Mouse (Mus musculus): ENCODE measurements around the gene Olfr2. TPM values are rescaled to one million over a fixed set of nuclear protein-coding genes. Genes with fewer than 3 reads are reported as not detected.
A peak's percentile ranks its signal among the peaks of the same experiment; 100 is the strongest.

The Olfr2 gene
- not detected in 2 replicates for polyA plus RNA-seq (2014; fragmentation: Nextera tagmentation; extraction: Ambion mirVana)

DNA sequence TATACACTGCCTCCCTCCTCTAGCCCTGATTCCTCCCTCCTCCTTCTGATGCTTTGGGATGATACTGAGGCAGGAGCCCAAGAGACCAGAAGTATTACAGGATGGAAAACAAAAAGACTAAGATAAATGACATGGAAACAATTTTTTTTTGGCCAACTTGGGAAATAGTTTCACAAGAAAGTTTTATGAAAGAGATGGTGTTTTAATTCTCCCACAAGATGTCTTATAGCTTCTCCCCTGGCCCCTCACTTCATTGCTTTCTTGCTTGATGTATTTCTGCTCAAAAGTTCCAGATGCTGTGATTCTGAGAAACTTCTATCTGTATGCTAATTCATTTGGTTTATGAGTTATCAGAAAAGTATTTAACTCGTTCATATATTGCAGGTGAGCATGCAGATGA, at the start of gene Olfr2:
TSS of gene Olfr2 (minus strand) at position 101 of the 400 bp plus-strand sequence.
- no peak within 1 kb of the TSS for H3K4me2 ChIP-seq (replicated peaks)
- H3K27me3 ChIP-seq (ENCODE audit: control insufficient read depth, insufficient read depth, low read length): no peaks in the 10 kb centered on the region
- no peak within 1 kb of the TSS for H3K4me3 ChIP-seq (replicated peaks; ENCODE audit: low read length)
- no peak within 1 kb of the TSS for H3K27ac ChIP-seq
- H3K36me3 ChIP-seq (replicated peaks; ENCODE audit: control insufficient read depth, insufficient read depth): no peaks in the 10 kb centered on the region
- DNase-seq (ENCODE audit: low spot score) (no peak), ATAC-seq (ENCODE audit: low FRiP score) (no peak)
- H3K4me1 ChIP-seq (replicated peaks; ENCODE audit: control insufficient read depth, insufficient read depth, low read length): no peaks in the 10 kb centered on the region
- no peaks in the 10 kb centered on the region for H3K9me3 ChIP-seq (ENCODE audit: control insufficient read depth, low read length)
- H3K9ac ChIP-seq: no peak within 1 kb of the TSS
- WGBS: 60% methylated on average over 1 of the region's 1 CpGs

DNA sequence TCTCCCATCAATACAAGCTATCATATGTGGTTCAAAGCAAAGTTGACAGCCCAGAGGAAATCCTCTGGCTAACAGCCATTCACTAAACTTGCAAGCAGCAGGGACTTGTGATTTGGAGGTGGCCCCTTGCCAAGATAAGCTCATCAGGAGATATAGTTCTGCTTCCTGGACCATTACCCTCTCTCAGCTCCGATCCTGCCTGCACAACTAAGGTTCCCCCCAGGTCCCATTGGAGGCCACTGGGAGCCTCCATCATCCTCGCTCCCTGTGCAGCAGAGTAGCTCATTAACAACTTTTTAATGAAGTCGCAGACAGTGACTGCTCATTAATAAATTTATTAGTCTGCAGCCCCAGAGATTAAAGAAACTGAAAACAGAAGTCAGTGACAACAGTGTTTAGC, 41.7 kb upstream of the Olfr2 start:
- Histone ChIP-seq H3K27me3 (ENCODE audit: control insufficient read depth, insufficient read depth, low read length) (no peaks in the 10 kb centered on the region), H3K9ac (no peak overlapping the region), H3K36me3 (replicated peaks; ENCODE audit: control insufficient read depth, insufficient read depth) (no peaks in the 10 kb centered on the region), H3K4me3 (replicated peaks; ENCODE audit: low read length) (no peak overlapping the region), H3K9me3 (ENCODE audit: control insufficient read depth, low read length) (no peaks in the 10 kb centered on the region), H3K27ac (no peak overlapping the region), H3K4me2 (replicated peaks) (no peak overlapping the region), H3K4me1 (replicated peaks; ENCODE audit: control insufficient read depth, insufficient read depth, low read length) (no peaks in the 10 kb centered on the region)
- DNase-seq (ENCODE audit: low spot score) (no peak), ATAC-seq (ENCODE audit: low FRiP score) (peak; percentile 27; the same call in 1 of the 2 replicates)
- WGBS: 50% methylated on average over 3 of the region's 3 CpGs

DNA sequence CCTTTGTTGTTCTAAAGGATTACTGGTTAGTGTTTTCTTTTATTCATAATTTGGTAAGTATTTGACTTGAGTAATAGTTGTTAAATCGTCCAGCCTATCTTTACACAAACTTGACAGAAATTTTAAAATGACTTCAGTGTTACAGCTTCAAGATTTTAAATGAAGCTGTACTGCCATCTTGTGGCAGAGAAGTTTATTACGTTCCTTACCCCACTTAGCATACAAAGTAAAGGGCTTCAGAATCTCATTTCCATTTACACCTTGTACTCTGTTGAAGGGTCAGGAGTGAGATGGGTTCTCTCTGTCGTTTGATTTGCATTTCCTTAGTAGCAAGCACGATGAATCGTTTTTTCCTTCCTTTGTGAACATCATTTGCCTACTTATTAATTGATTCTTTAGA, 40.0 kb upstream of the Olfr2 start:
- no peaks in the 10 kb centered on the region for H3K27me3 ChIP-seq (ENCODE audit: control insufficient read depth, insufficient read depth, low read length)
- H3K27ac ChIP-seq: no peak overlapping the region
- H3K9me3 ChIP-seq (ENCODE audit: control insufficient read depth, low read length): no peaks in the 10 kb centered on the region
- H3K36me3 ChIP-seq (replicated peaks; ENCODE audit: control insufficient read depth, insufficient read depth): no peaks in the 10 kb centered on the region
- 8% methylated on average over 5 of the region's 5 CpGs for WGBS
- H3K4me3 ChIP-seq (replicated peaks; ENCODE audit: low read length): no peak overlapping the region
- no peak overlapping the region for H3K4me2 ChIP-seq (replicated peaks)
- H3K9ac ChIP-seq: no peak overlapping the region
- DNase-seq (ENCODE audit: low spot score) (peak; percentile 91), ATAC-seq (ENCODE audit: low FRiP score) (peak; percentile 64; the same call in 1 of the 2 replicates)
- H3K4me1 ChIP-seq (replicated peaks; ENCODE audit: control insufficient read depth, insufficient read depth, low read length): no peaks in the 10 kb centered on the region

GRCm38 (mm10) chr7:107044407-107044806, 38.5 kb upstream of the Olfr2 start:
- no peaks in the 10 kb centered on the region for H3K9me3 ChIP-seq (ENCODE audit: control insufficient read depth, low read length)
- no peak overlapping the region for H3K4me2 ChIP-seq (replicated peaks)
- no peaks in the 10 kb centered on the region for H3K27me3 ChIP-seq (ENCODE audit: control insufficient read depth, insufficient read depth, low read length)
- 92% methylated on average over 1 of the region's 1 CpGs for WGBS
- no peak overlapping the region for H3K9ac ChIP-seq
- no peaks in the 10 kb centered on the region for H3K4me1 ChIP-seq (replicated peaks; ENCODE audit: control insufficient read depth, insufficient read depth, low read length)
- DNase-seq (ENCODE audit: low spot score) (no peak), ATAC-seq (ENCODE audit: low FRiP score) (no peak)
- H3K4me3 ChIP-seq (replicated peaks; ENCODE audit: low read length): no peak overlapping the region
- H3K36me3 ChIP-seq (replicated peaks; ENCODE audit: control insufficient read depth, insufficient read depth): no peaks in the 10 kb centered on the region
- no peak overlapping the region for H3K27ac ChIP-seq

- WGBS: 92% methylated on average over 3 of the region's 3 CpGs
- Histone ChIP-seq H3K9me3 (ENCODE audit: control insufficient read depth, low read length) (no peaks in the 10 kb centered on the region), H3K27me3 (ENCODE audit: control insufficient read depth, insufficient read depth, low read length) (no peaks in the 10 kb centered on the region), H3K27ac (no peak overlapping the region), H3K4me1 (replicated peaks; ENCODE audit: control insufficient read depth, insufficient read depth, low read length) (no peaks in the 10 kb centered on the region), H3K36me3 (replicated peaks; ENCODE audit: control insufficient read depth, insufficient read depth) (no peaks in the 10 kb centered on the region), H3K9ac (no peak overlapping the region), H3K4me2 (replicated peaks) (no peak overlapping the region), H3K4me3 (replicated peaks; ENCODE audit: low read length) (no peak overlapping the region)
- ATAC-seq (ENCODE audit: low FRiP score) (no peak), DNase-seq (ENCODE audit: low spot score) (no peak)
Observed at GRCm38 (mm10) chr7:107043136-107043535, 37.3 kb upstream of the Olfr2 start.

GRCm38 (mm10) chr7:107039934-107040563, 34.2 kb upstream of the Olfr2 start:
- no peaks in the 10 kb centered on the region for H3K27me3 ChIP-seq (ENCODE audit: control insufficient read depth, insufficient read depth, low read length)
- WGBS: 76% methylated on average over 2 of the region's 2 CpGs
- no peak overlapping the region for H3K4me3 ChIP-seq (replicated peaks; ENCODE audit: low read length)
- ATAC-seq (ENCODE audit: low FRiP score): no peak
- H3K9me3 ChIP-seq (ENCODE audit: control insufficient read depth, low read length): no peaks in the 10 kb centered on the region
- H3K36me3 ChIP-seq (replicated peaks; ENCODE audit: control insufficient read depth, insufficient read depth): no peaks in the 10 kb centered on the region
- H3K27ac ChIP-seq: no peak overlapping the region
- no peak overlapping the region for H3K4me2 ChIP-seq (replicated peaks)
- no peak overlapping the region for H3K9ac ChIP-seq
- no peak for DNase-seq (ENCODE audit: low spot score)
- no peaks in the 10 kb centered on the region for H3K4me1 ChIP-seq (replicated peaks; ENCODE audit: control insufficient read depth, insufficient read depth, low read length)

DNA sequence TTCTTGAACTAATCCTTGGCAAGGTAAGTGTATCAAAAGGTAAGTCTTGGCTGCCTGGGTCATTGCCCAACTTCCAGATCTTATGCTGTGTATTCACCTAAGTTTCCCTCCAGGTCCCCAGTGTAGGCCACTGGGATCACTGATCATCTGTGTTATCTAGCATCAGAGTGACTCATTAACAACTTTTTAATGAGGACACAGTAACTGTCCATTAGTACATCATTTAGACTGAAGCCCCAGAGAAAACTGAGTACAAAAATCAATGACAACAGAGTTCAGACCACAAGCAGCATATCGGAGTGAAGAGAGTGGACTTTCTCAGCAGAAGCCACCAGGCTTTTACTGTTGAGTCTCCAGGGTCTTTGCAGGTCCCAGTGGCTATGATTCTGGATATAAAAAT, 25.0 kb upstream of the Olfr2 start, which contains the start of gene Olfr713:
TSS of gene Olfr713 (plus strand) at position 301 of the 400 bp plus-strand sequence.
- Histone ChIP-seq H3K27ac (no peak within 1 kb of the TSS), H3K4me1 (replicated peaks; ENCODE audit: control insufficient read depth, insufficient read depth, low read length) (no peaks in the 10 kb centered on the region), H3K27me3 (ENCODE audit: control insufficient read depth, insufficient read depth, low read length) (no peaks in the 10 kb centered on the region), H3K9ac (no peak within 1 kb of the TSS), H3K4me3 (replicated peaks; ENCODE audit: low read length) (no peak within 1 kb of the TSS), H3K36me3 (replicated peaks; ENCODE audit: control insufficient read depth, insufficient read depth) (no peaks in the 10 kb centered on the region), H3K9me3 (ENCODE audit: control insufficient read depth, low read length) (no peaks in the 10 kb centered on the region), H3K4me2 (replicated peaks) (no peak within 1 kb of the TSS)
- ATAC-seq (ENCODE audit: low FRiP score) (no peak), DNase-seq (ENCODE audit: low spot score) (no peak)
- 87% methylated on average over 1 of the region's 1 CpGs for WGBS

DNA sequence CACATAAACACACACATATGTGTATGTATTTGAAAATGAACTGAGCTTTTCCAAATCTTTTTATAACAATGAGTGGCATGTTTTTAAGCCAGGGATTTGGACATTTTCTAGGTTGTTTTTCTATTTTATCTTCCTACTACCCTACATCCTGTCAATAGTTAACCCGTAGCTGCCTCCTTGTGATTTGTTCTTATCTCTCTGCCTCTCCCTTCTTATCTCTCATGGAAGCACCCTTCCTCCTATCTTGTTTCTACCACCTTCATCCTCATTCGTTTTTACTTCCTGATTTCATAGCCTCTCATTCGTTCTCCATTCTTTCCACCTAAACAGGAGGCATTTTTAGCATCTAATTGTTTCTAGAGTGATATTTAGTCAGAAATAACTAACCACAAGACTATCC, 1.7 kb downstream of the Olfr2 start:
- 75% methylated on average over 3 of the region's 3 CpGs for WGBS
- no peaks in the 10 kb centered on the region for H3K36me3 ChIP-seq (replicated peaks; ENCODE audit: control insufficient read depth, insufficient read depth)
- no peak overlapping the region for H3K4me3 ChIP-seq (replicated peaks; ENCODE audit: low read length)
- H3K27me3 ChIP-seq (ENCODE audit: control insufficient read depth, insufficient read depth, low read length): no peaks in the 10 kb centered on the region
- H3K4me2 ChIP-seq (replicated peaks): no peak overlapping the region
- DNase-seq (ENCODE audit: low spot score): no peak
- ATAC-seq (ENCODE audit: low FRiP score): no peak
- H3K4me1 ChIP-seq (replicated peaks; ENCODE audit: control insufficient read depth, insufficient read depth, low read length): no peaks in the 10 kb centered on the region
- no peak overlapping the region for H3K9ac ChIP-seq
- no peaks in the 10 kb centered on the region for H3K9me3 ChIP-seq (ENCODE audit: control insufficient read depth, low read length)
- H3K27ac ChIP-seq: no peak overlapping the region

DNA sequence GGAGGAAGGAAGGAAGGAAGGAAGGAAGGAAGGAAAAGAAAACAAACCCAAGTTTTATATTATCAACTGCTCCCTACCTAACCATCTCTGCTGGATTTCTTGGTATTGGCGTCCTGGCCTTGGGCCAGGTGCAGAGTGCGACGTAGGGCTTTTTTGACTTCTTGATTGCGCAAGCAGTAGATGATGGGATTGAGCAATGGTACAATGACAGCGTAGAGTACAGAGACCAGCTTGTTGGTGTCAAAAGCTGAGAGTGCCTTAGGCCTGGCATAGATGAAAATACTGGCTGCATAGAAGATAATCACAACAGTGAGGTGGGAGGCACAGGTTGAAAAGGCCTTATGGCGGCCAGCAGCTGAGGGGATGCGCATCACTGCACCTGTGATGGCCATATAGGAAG, 5.1 kb downstream of the Olfr2 start:
- H3K27me3 ChIP-seq (ENCODE audit: control insufficient read depth, insufficient read depth, low read length): no peaks in the 10 kb centered on the region
- DNase-seq (ENCODE audit: low spot score) (no peak), ATAC-seq (ENCODE audit: low FRiP score) (no peak)
- no peak overlapping the region for H3K27ac ChIP-seq
- no peak overlapping the region for H3K4me2 ChIP-seq (replicated peaks)
- no peaks in the 10 kb centered on the region for H3K36me3 ChIP-seq (replicated peaks; ENCODE audit: control insufficient read depth, insufficient read depth)
- no peak overlapping the region for H3K4me3 ChIP-seq (replicated peaks; ENCODE audit: low read length)
- 89% methylated on average over 7 of the region's 7 CpGs for WGBS
- H3K9me3 ChIP-seq (ENCODE audit: control insufficient read depth, low read length): no peaks in the 10 kb centered on the region
- no peaks in the 10 kb centered on the region for H3K4me1 ChIP-seq (replicated peaks; ENCODE audit: control insufficient read depth, insufficient read depth, low read length)
- no peak overlapping the region for H3K9ac ChIP-seq

GRCm38 (mm10) chr7:106985236-106985635, 20.6 kb downstream of the Olfr2 start:
- DNase-seq (ENCODE audit: low spot score): no peak
- Histone ChIP-seq H3K9ac (no peak overlapping the region), H3K4me2 (replicated peaks) (no peak overlapping the region), H3K9me3 (ENCODE audit: control insufficient read depth, low read length) (no peaks in the 10 kb centered on the region), H3K36me3 (replicated peaks; ENCODE audit: control insufficient read depth, insufficient read depth) (no peaks in the 10 kb centered on the region), H3K27me3 (ENCODE audit: control insufficient read depth, insufficient read depth, low read length) (no peaks in the 10 kb centered on the region), H3K4me1 (replicated peaks; ENCODE audit: control insufficient read depth, insufficient read depth, low read length) (no peaks in the 10 kb centered on the region), H3K27ac (no peak overlapping the region), H3K4me3 (replicated peaks; ENCODE audit: low read length) (no peak overlapping the region)
- no peak for ATAC-seq (ENCODE audit: low FRiP score)
- 89% methylated on average over 3 of the region's 3 CpGs for WGBS

Measured in hindbrain, embryonic 14.5 days (tissue).